Mouse (Mus musculus): ENCODE measurements around the gene Parp4.

- no peak for TF ChIP-seq CTCF (IDR thresholded peaks at IDR 0.05; ENCODE audit: extremely low read depth, insufficient read length, insufficient replicate concordance, low read depth, low read length)
- no peak for TF ChIP-seq POLR2A (IDR thresholded peaks at IDR 0.05; ENCODE audit: low read depth, low read length)
Measured at GRCm38 (mm10) chr14:56554716-56555115, 20.7 kb upstream of the Parp4 start.

Measured in small intestine, adult 2 months (tissue).